Mouse (Mus musculus): ENCODE results near the gene Disc1. TPM values are rescaled to one million over a fixed set of nuclear protein-coding genes. Genes with fewer than 3 reads are reported as not detected.

The Disc1 gene
- polyA plus RNA-seq, 1 experiment from 2014 or later: 0.96 TPM

- Histone ChIP-seq H3K27me3 (ENCODE audit: control insufficient read depth, insufficient read depth, low read length) (no peaks in the 10 kb centered on the region), H3K9me3 (ENCODE audit: control insufficient read depth, low read length) (no peaks in the 10 kb centered on the region), H3K4me3 (ENCODE audit: low read depth, low read length) (no peak overlapping the region), H3K4me2 (ENCODE audit: low read depth, severe bottlenecking) (peak overlapping the region; percentile 16; the same call in 1 of the 2 replicates), H3K36me3 (ENCODE audit: control insufficient read depth, insufficient read depth, low read length) (no peaks in the 10 kb centered on the region), H3K4me1 (ENCODE audit: control insufficient read depth, insufficient read depth, low read length) (peaks cover 16% of the 10 kb centered on the region), H3K9ac (ENCODE audit: low read length) (peak overlapping the region; percentile 17; the same call in 1 of the 2 replicates), H3K27ac (replicated peaks; ENCODE audit: low read depth, low read length) (peak overlapping the region; percentile 43)
- DNase-seq (ENCODE audit: low spot score) (no peak), ATAC-seq (ENCODE audit: insufficient number of reproducible peaks, low FRiP score, low TSS enrichment, low read depth) (no peak)
- WGBS: 21% methylated on average over 12 of the region's 12 CpGs
Measured at GRCm38 (mm10) chr8:125217902-125218581, 164.0 kb downstream of the Disc1 start.

- Histone ChIP-seq H3K9me3 (ENCODE audit: control insufficient read depth, low read length) (no peaks in the 10 kb centered on the region), H3K36me3 (ENCODE audit: control insufficient read depth, insufficient read depth, low read length) (no peaks in the 10 kb centered on the region), H3K4me3 (ENCODE audit: low read depth, low read length) (no peak overlapping the region), H3K4me1 (ENCODE audit: control insufficient read depth, insufficient read depth, low read length) (peaks cover 19% of the 10 kb centered on the region), H3K27ac (replicated peaks; ENCODE audit: low read depth, low read length) (peak overlapping the region; percentile 92), H3K27me3 (ENCODE audit: control insufficient read depth, insufficient read depth, low read length) (no peaks in the 10 kb centered on the region), H3K4me2 (ENCODE audit: low read depth, severe bottlenecking) (peak overlapping the region; percentile 16; the same call in 1 of the 2 replicates), H3K9ac (ENCODE audit: low read length) (no peak overlapping the region)
- 11% methylated on average over 4 of the region's 4 CpGs for WGBS
- peak; percentile 76; the same call in 1 of the 2 replicates for ATAC-seq (ENCODE audit: insufficient number of reproducible peaks, low FRiP score, low TSS enrichment, low read depth)
- DNase-seq (ENCODE audit: low spot score): peak; percentile 83
Measured at GRCm38 (mm10) chr8:125218669-125219068, 164.7 kb downstream of the Disc1 start.

- DNase-seq (ENCODE audit: low spot score) (no peak), ATAC-seq (ENCODE audit: insufficient number of reproducible peaks, low FRiP score, low TSS enrichment, low read depth) (no peak)
- Histone ChIP-seq H3K4me2 (ENCODE audit: low read depth, severe bottlenecking) (no peak overlapping the region), H3K9me3 (ENCODE audit: control insufficient read depth, low read length) (no peaks in the 10 kb centered on the region), H3K27me3 (ENCODE audit: control insufficient read depth, insufficient read depth, low read length) (no peaks in the 10 kb centered on the region), H3K4me1 (ENCODE audit: control insufficient read depth, insufficient read depth, low read length) (peaks cover 27% of the 10 kb centered on the region), H3K27ac (replicated peaks; ENCODE audit: low read depth, low read length) (no peak overlapping the region), H3K36me3 (ENCODE audit: control insufficient read depth, insufficient read depth, low read length) (no peaks in the 10 kb centered on the region), H3K9ac (ENCODE audit: low read length) (no peak overlapping the region), H3K4me3 (ENCODE audit: low read depth, low read length) (no peak overlapping the region)
- WGBS: 87% methylated on average over 5 of the region's 5 CpGs
Measured at GRCm38 (mm10) chr8:125220608-125221007, 166.6 kb downstream of the Disc1 start.

GRCm38 (mm10) chr8:125221062-125221461 lies 167.1 kb downstream of the Disc1 start:
- Histone ChIP-seq H3K9ac (ENCODE audit: low read length) (no peak overlapping the region), H3K27me3 (ENCODE audit: control insufficient read depth, insufficient read depth, low read length) (no peaks in the 10 kb centered on the region), H3K4me2 (ENCODE audit: low read depth, severe bottlenecking) (no peak overlapping the region), H3K4me1 (ENCODE audit: control insufficient read depth, insufficient read depth, low read length) (peaks cover 27% of the 10 kb centered on the region), H3K27ac (replicated peaks; ENCODE audit: low read depth, low read length) (no peak overlapping the region), H3K9me3 (ENCODE audit: control insufficient read depth, low read length) (no peaks in the 10 kb centered on the region), H3K4me3 (ENCODE audit: low read depth, low read length) (no peak overlapping the region), H3K36me3 (ENCODE audit: control insufficient read depth, insufficient read depth, low read length) (no peaks in the 10 kb centered on the region)
- WGBS: 70% methylated on average over 4 of the region's 4 CpGs
- DNase-seq (ENCODE audit: low spot score): no peak
- no peak for ATAC-seq (ENCODE audit: insufficient number of reproducible peaks, low FRiP score, low TSS enrichment, low read depth)

- H3K9ac ChIP-seq (ENCODE audit: low read length): no peak overlapping the region
- no peak for DNase-seq (ENCODE audit: low spot score)
Measured at GRCm38 (mm10) chr8:125223031-125223753, 169.2 kb downstream of the Disc1 start.

GRCm38 (mm10) chr8:125224271-125224699 lies 170.3 kb downstream of the Disc1 start:
- Histone ChIP-seq H3K27me3 (ENCODE audit: control insufficient read depth, insufficient read depth, low read length) (no peaks in the 10 kb centered on the region), H3K4me2 (ENCODE audit: low read depth, severe bottlenecking) (no peak overlapping the region), H3K27ac (replicated peaks; ENCODE audit: low read depth, low read length) (no peak overlapping the region), H3K9me3 (ENCODE audit: control insufficient read depth, low read length) (no peaks in the 10 kb centered on the region), H3K4me3 (ENCODE audit: low read depth, low read length) (no peak overlapping the region), H3K36me3 (ENCODE audit: control insufficient read depth, insufficient read depth, low read length) (no peaks in the 10 kb centered on the region), H3K4me1 (ENCODE audit: control insufficient read depth, insufficient read depth, low read length) (peaks cover 20% of the 10 kb centered on the region), H3K9ac (ENCODE audit: low read length) (no peak overlapping the region)
- 59% methylated on average over 6 of the region's 6 CpGs for WGBS
- no peak for ATAC-seq (ENCODE audit: insufficient number of reproducible peaks, low FRiP score, low TSS enrichment, low read depth)
- no peak for DNase-seq (ENCODE audit: low spot score)

More at GRCm38 (mm10) chr8:125223031-125223753, 169.2 kb downstream of the Disc1 start:
- H3K27me3 ChIP-seq (ENCODE audit: control insufficient read depth, insufficient read depth, low read length): no peaks in the 10 kb centered on the region
- H3K4me3 ChIP-seq (ENCODE audit: low read depth, low read length): no peak overlapping the region
- no peaks in the 10 kb centered on the region for H3K36me3 ChIP-seq (ENCODE audit: control insufficient read depth, insufficient read depth, low read length)
- 64% methylated on average over 10 of the region's 10 CpGs for WGBS
- H3K4me2 ChIP-seq (ENCODE audit: low read depth, severe bottlenecking): no peak overlapping the region
- no peaks in the 10 kb centered on the region for H3K9me3 ChIP-seq (ENCODE audit: control insufficient read depth, low read length)
- peaks cover 26% of the 10 kb centered on the region for H3K4me1 ChIP-seq (ENCODE audit: control insufficient read depth, insufficient read depth, low read length)
- H3K27ac ChIP-seq (replicated peaks; ENCODE audit: low read depth, low read length): no peak overlapping the region; the same call in 1 of the 2 replicates
- ATAC-seq (ENCODE audit: insufficient number of reproducible peaks, low FRiP score, low TSS enrichment, low read depth): no peak

GRCm38 (mm10) chr8:125225266-125225665 lies 171.3 kb downstream of the Disc1 start:
- no peak for ATAC-seq (ENCODE audit: insufficient number of reproducible peaks, low FRiP score, low TSS enrichment, low read depth)
- H3K4me1 ChIP-seq (ENCODE audit: control insufficient read depth, insufficient read depth, low read length): peaks cover 19% of the 10 kb centered on the region
- WGBS: 87% methylated on average over 9 of the region's 9 CpGs

GRCm38 (mm10) chr8:125226989-125227624 lies 173.1 kb downstream of the Disc1 start:
- DNase-seq (ENCODE audit: low spot score) (no peak), ATAC-seq (ENCODE audit: insufficient number of reproducible peaks, low FRiP score, low TSS enrichment, low read depth) (no peak)
- Histone ChIP-seq H3K27ac (replicated peaks; ENCODE audit: low read depth, low read length) (no peak overlapping the region), H3K4me1 (ENCODE audit: control insufficient read depth, insufficient read depth, low read length) (peaks cover 19% of the 10 kb centered on the region), H3K36me3 (ENCODE audit: control insufficient read depth, insufficient read depth, low read length) (no peaks in the 10 kb centered on the region), H3K9ac (ENCODE audit: low read length) (no peak overlapping the region), H3K9me3 (ENCODE audit: control insufficient read depth, low read length) (no peaks in the 10 kb centered on the region), H3K27me3 (ENCODE audit: control insufficient read depth, insufficient read depth, low read length) (no peaks in the 10 kb centered on the region), H3K4me3 (ENCODE audit: low read depth, low read length) (no peak overlapping the region), H3K4me2 (ENCODE audit: low read depth, severe bottlenecking) (no peak overlapping the region)
- 71% methylated on average over 14 of the region's 14 CpGs for WGBS

More at GRCm38 (mm10) chr8:125225266-125225665, 171.3 kb downstream of the Disc1 start:
- Histone ChIP-seq H3K4me3 (ENCODE audit: low read depth, low read length) (no peak overlapping the region), H3K9ac (ENCODE audit: low read length) (no peak overlapping the region), H3K27ac (replicated peaks; ENCODE audit: low read depth, low read length) (no peak overlapping the region), H3K4me2 (ENCODE audit: low read depth, severe bottlenecking) (no peak overlapping the region), H3K9me3 (ENCODE audit: control insufficient read depth, low read length) (no peaks in the 10 kb centered on the region), H3K36me3 (ENCODE audit: control insufficient read depth, insufficient read depth, low read length) (no peaks in the 10 kb centered on the region), H3K27me3 (ENCODE audit: control insufficient read depth, insufficient read depth, low read length) (no peaks in the 10 kb centered on the region)
- DNase-seq (ENCODE audit: low spot score): no peak
